Mouse (Mus musculus) brain, adult 2 months (tissue): ENCODE measurements around the gene Slc5a5.

Experiments used
- DNase-seq: peaks from one replicate; pipeline ENCODE4 v3.0.0; 2011; ENCODE audit warnings: low read depth, low spot score

Slc5a5 gene

GRCm38 (mm10) chr8:70856541-70857197 is 35.9 kb downstream of the Slc5a5 start:
- DNase-seq = peak; percentile 89

- DNase-seq = no peak
Measured at GRCm38 (mm10) chr8:70856028-70856427, 36.5 kb downstream of the Slc5a5 start.

- DNase-seq = no peak
Measured at GRCm38 (mm10) chr8:70853863-70854262, 38.7 kb downstream of the Slc5a5 start.

GRCm38 (mm10) chr8:70852595-70853231 is 39.8 kb downstream of the Slc5a5 start:
- DNase-seq = no peak

- no peak for DNase-seq
Measured at GRCm38 (mm10) chr8:70851837-70852236, 40.7 kb downstream of the Slc5a5 start.

- DNase-seq = no peak
Measured at GRCm38 (mm10) chr8:70850947-70851346, 41.6 kb downstream of the Slc5a5 start.

GRCm38 (mm10) chr8:70850132-70850845 is 42.3 kb downstream of the Slc5a5 start:
- DNase-seq = no peak

- no peak for DNase-seq
Measured at GRCm38 (mm10) chr8:70849333-70849990, 43.1 kb downstream of the Slc5a5 start.

- DNase-seq = no peak
Measured at GRCm38 (mm10) chr8:70846371-70847154, 46.0 kb downstream of the Slc5a5 start.

- DNase-seq = no peak
Measured at GRCm38 (mm10) chr8:70845108-70845507, 47.4 kb downstream of the Slc5a5 start.

- peak; percentile 87 for DNase-seq
Measured at GRCm38 (mm10) chr8:70844523-70844922, 48.0 kb downstream of the Slc5a5 start.

GRCm38 (mm10) chr8:70843941-70844340 is 48.6 kb downstream of the Slc5a5 start:
- DNase-seq = no peak

GRCm38 (mm10) chr8:70843214-70843773 is 49.3 kb downstream of the Slc5a5 start:
- no peak for DNase-seq

GRCm38 (mm10) chr8:70842484-70842883 is 50.1 kb downstream of the Slc5a5 start:
- no peak for DNase-seq

- DNase-seq = peak; percentile 88
Measured at GRCm38 (mm10) chr8:70841147-70842072, 51.1 kb downstream of the Slc5a5 start.

- no peak for DNase-seq
Measured at GRCm38 (mm10) chr8:70840590-70840989, 52.0 kb downstream of the Slc5a5 start.

GRCm38 (mm10) chr8:70839408-70840351 is 52.9 kb downstream of the Slc5a5 start, which contains the start of gene Arrdc2:
Arrdc2 (minus strand) TSS chr8:70839720.
- peak; percentile 100 for DNase-seq

GRCm38 (mm10) chr8:70838654-70839407 is 53.7 kb downstream of the Slc5a5 start:
- peak; percentile 79 for DNase-seq
